Mouse (Mus musculus): ENCODE results near the gene Chst11.

DNA sequence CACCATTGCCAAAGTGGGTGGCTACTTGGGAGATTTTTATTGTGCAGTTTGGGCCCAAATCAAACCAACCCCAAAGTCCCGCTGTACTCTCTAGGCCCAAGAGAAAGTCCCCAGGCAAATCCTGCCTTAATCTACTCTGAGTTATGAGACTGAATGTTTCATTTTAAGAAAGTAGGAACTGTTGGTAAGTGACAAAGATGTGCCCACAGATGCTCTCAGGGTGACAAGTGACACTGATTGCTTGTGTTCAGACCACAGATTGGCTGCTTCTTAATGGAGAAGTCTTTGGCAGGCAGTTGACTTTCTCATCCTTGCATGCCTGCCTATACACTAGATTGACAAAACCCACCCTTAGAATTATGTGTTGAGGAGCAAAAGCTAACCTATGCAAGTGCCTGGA, 37.3 kb downstream of the Chst11 start:
- TF ChIP-seq CTCF (IDR thresholded peaks at IDR 0.05) (no peak), EP300 (IDR thresholded peaks at IDR 0.05) (no peak)

Measured in lung, postnatal 0 days (tissue).